Mouse (Mus musculus) hindbrain, postnatal 0 days (tissue): Measurements from ENCODE around the gene Igf2r. TPM values are rescaled to one million over a fixed set of nuclear protein-coding genes. Genes with fewer than 3 reads are reported as not detected.

Source experiments
- ATAC-seq: fragments of 200-750 bp; cut with Nextera tagmentation; 2 replicates; pipeline ENCODE4 v1.8.0; 2017; ENCODE audit warnings: mild to moderate bottlenecking, moderate TSS enrichment, moderate library complexity
- DNase-seq: peaks from one replicate; pipeline ENCODE4 v3.0.0-alpha.2; 2015; ENCODE audit warnings: low spot score
- H3K27ac ChIP-seq: fragments of 300-500 bp; sonication (generic); 2 replicates; pipeline ENCODE4 v1.5.1; 2014; ENCODE audit warnings: mild to moderate bottlenecking
- H3K27me3 ChIP-seq: fragments of 300-500 bp; sonication (generic); 2 replicates; pipeline ENCODE4 v1.6.1; 2014; ENCODE audit warnings: low read length, mixed read lengths; ENCODE audit not compliant: insufficient read depth
- H3K36me3 ChIP-seq: fragments of 300-500 bp; sonication (generic); 2 replicates; pipeline ENCODE4 v1.6.1; 2014; ENCODE audit warnings: low read length, mixed read lengths; ENCODE audit not compliant: insufficient read depth
- H3K4me1 ChIP-seq: fragments of 300-500 bp; sonication (generic); 2 replicates; pipeline ENCODE4 v1.6.1; 2014; ENCODE audit warnings: antibody characterized with exemption, low read length, mixed read lengths; ENCODE audit not compliant: insufficient read depth
- H3K4me2 ChIP-seq: fragments of 300-500 bp; sonication (generic); 2 replicates; pipeline ENCODE4 v1.6.1; 2014; ENCODE audit warnings: low read depth, mild to moderate bottlenecking, low read length, moderate library complexity, mixed read lengths
- H3K4me3 ChIP-seq: fragments of 300-500 bp; sonication (generic); 2 replicates; pipeline ENCODE4 v1.5.1; 2014; ENCODE audit warnings: low read length
- H3K9ac ChIP-seq: fragments of 300-500 bp; sonication (generic); replicated peaks from 2 replicates; pipeline ENCODE4 v1.6.1; 2014; ENCODE audit warnings: mild to moderate bottlenecking, low read length, moderate library complexity, mixed read lengths
- H3K9me3 ChIP-seq: fragments of 300-500 bp; sonication (generic); 2 replicates; pipeline ENCODE4 v1.6.1; 2016; ENCODE audit warnings: low read length, mixed read lengths
- CTCF ChIP-seq: IDR thresholded peaks from 2 replicates; pipeline ENCODE4 v1.5.1; 2016; ENCODE audit warnings: antibody characterized with exemption, control low read depth, low read depth
- WGBS: fragments of 180-500 bp; shearing (Covaris S2); extraction: QIAGEN DNeasy Blood & Tissue Kit; methylation state at CpG from one replicate; pipeline ENCODE4 v1.1.7; 2014; 5-methylcytosine and 5-hydroxymethylcytosine counted together
- polyA plus RNA-seq: library from polyadenylated mRNA; unstranded; fragments of >200 nt; fragmentation: Nextera tagmentation; extraction: Ambion mirVana; gene quantifications from 2 replicates; pipeline ENCODE4 v1.2.1, GENCODE M21; 2015
- total RNA-seq: library from RNA; depleted of rRNA; stranded (reverse); fragments of >200 nt; gene quantifications from 2 replicates; pipeline ENCODE4 v1.2.3, GENCODE M21; 2014

Gene Igf2r
- total and polyA plus RNA-seq, 2 experiments from 2014 or later = 4.7 to 30.7 TPM

DNA sequence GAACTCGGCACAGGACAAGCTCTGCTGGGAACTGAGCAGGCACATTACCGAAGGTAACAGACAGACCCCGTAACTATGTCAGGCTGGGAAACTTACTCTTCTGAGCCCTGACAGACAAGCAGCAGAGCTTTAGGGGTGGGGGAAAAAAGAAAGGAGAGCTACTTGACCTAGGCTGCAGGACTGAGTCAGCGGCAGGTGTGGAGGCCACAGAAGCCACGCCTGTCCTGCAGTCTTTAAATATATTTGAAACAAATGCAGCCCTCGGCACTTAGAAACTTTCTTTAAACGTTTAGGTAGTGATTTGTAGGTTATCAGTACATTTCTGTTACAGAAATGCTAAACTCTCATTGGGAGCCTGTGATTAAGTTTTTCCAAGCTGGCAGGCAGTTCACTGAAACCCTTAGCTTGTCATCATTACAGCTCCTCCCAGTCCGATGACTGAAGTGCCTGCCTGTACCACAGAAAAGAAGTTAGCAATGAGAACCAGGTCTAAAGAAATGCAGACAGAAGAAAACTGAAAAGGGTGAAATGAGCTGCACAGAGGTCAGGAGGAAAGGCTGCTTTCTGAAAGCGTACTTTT is 18.8 kb downstream of the Igf2r start:
- H3K9me3 ChIP-seq = no peaks in the 10 kb centered on the region
- WGBS = 73% methylated on average over 9 of the region's 9 CpGs
- no peak for ATAC-seq
- H3K4me3 ChIP-seq = no peak overlapping the region
- no peak for DNase-seq
- no peak overlapping the region for H3K4me2 ChIP-seq
- H3K9ac ChIP-seq = no peak overlapping the region
- no peaks in the 10 kb centered on the region for H3K27me3 ChIP-seq
- H3K36me3 ChIP-seq = no peaks in the 10 kb centered on the region; the same call in 1 of the 2 replicates
- 0 out of 2 replicates have a peak overlapping the region, but pooled peaks have one; percentile 22 for H3K27ac ChIP-seq
- TF ChIP-seq CTCF = no peak
- no peaks in the 10 kb centered on the region for H3K4me1 ChIP-seq

DNA sequence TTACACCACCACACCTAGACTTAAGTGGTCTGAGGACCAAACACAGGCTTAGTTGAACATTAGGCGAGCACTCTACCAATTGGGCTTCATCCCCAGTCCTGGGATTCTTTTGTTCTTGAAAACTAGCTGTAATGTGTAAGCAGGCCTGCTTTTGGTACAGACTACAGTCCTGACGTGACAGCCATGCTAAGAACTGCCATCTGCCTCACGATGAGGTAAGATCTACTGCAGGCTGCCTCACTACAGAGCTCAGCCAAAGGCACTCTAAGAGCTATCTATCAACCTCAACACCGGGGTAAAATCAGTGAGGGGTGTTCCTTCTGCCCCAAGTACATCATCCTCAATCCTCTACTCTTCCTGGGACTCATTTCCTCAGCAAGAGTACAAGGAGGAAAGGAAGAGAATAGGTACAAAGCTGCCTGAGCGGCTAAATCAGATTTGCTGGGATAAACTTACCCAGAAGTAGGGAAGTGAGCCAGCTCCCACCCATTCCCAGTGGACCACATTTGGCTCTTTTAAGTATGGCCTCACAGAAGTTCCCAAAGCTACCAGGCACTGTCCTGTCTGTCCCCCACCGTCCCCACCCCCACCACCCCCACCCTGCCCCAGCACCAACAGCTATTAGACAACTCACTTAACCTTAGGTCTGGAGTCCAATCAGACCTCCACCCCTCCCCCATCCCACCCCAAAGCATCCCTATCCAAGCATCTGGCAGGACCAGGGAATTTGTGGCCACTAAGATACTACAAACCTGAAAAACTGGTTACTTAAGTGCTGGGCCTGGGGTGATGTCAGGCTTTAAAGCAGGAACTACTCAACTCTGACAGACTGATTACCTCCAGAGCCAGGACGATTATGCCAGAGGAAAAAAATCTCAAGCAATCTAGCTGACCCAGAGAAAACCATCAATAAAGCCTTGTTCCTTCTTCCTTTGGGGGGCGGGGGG is 19.8 kb downstream of the Igf2r start:
- no peaks in the 10 kb centered on the region for H3K9me3 ChIP-seq
- no peak overlapping the region for H3K9ac ChIP-seq
- ATAC-seq = peak; percentile 43; the same call in 1 of the 2 replicates
- no peaks in the 10 kb centered on the region for H3K4me1 ChIP-seq
- no peak for TF ChIP-seq CTCF
- no peak overlapping the region for H3K4me2 ChIP-seq
- no peaks in the 10 kb centered on the region for H3K27me3 ChIP-seq
- WGBS = 47% methylated on average over 7 of the region's 8 CpGs
- H3K27ac ChIP-seq = no peak overlapping the region
- H3K4me3 ChIP-seq = no peak overlapping the region
- no peak for DNase-seq
- H3K36me3 ChIP-seq = no peaks in the 10 kb centered on the region; the same call in 1 of the 2 replicates

DNA sequence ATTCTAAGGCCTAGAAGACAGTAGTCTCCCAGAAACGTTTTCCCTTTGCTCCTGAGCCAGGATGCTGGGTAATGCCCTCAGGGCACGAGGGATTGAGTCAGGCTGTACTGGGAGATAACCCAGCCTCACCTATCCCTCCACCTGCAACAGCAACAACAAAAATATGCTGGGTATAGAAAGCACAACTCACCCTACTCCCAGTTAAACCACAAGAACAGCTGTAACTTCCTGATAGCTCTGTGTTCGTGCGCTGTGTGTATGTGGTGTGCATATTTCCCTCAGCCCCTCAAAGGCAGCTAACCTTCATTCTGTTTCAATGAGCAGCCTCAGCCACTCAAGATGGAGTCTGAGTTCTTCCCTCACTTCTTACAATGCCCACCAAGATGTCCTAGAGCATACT is 23.7 kb downstream of the Igf2r start:
- Histone ChIP-seq H3K4me1 (no peaks in the 10 kb centered on the region), H3K9ac (no peak overlapping the region), H3K27me3 (no peaks in the 10 kb centered on the region), H3K4me2 (no peak overlapping the region), H3K9me3 (no peaks in the 10 kb centered on the region), H3K4me3 (no peak overlapping the region), H3K36me3 (no peaks in the 10 kb centered on the region; the same call in 1 of the 2 replicates), H3K27ac (no peak overlapping the region)
- DNase-seq (no peak), ATAC-seq (no peak)
- no peak for TF ChIP-seq CTCF
- 91% methylated on average over 4 of the region's 4 CpGs for WGBS

DNA sequence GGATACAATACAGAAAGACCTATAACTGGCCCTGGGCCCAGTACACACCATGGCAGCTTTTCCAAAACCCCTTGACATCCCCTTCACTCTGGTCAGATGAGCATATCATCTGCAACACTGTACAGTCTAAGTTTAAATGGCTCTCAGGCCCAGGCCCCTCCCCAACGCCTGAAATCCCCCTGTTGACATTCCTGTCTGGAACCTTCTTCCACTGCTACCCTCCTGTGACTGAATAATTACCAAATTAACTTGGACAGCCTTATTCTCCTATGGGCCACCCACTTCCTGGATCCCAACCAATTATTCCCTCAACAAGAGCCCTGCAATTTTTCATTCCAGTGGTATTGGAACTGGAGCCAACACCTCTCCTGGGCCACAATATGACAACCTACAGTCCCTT is 25.4 kb downstream of the Igf2r start:
- Histone ChIP-seq H3K4me3 (no peak overlapping the region), H3K4me2 (no peak overlapping the region), H3K27me3 (no peaks in the 10 kb centered on the region), H3K9ac (no peak overlapping the region), H3K4me1 (no peaks in the 10 kb centered on the region), H3K9me3 (no peaks in the 10 kb centered on the region), H3K36me3 (peaks cover 5% of the 10 kb centered on the region; the same call in 1 of the 2 replicates), H3K27ac (no peak overlapping the region)
- WGBS = 67% methylated on average over 1 of the region's 1 CpGs
- no peak for DNase-seq
- no peak for ATAC-seq
- TF ChIP-seq CTCF = no peak

- Histone ChIP-seq H3K36me3 (peaks cover 5% of the 10 kb centered on the region; the same call in 1 of the 2 replicates), H3K4me3 (peak overlapping the region; percentile 44), H3K27ac (no peak overlapping the region), H3K9ac (peak overlapping the region; percentile 50), H3K9me3 (no peaks in the 10 kb centered on the region), H3K27me3 (no peaks in the 10 kb centered on the region), H3K4me2 (peak overlapping the region; percentile 50), H3K4me1 (no peaks in the 10 kb centered on the region)
- DNase-seq (peak; percentile 21), ATAC-seq (peak; percentile 36)
- TF ChIP-seq CTCF = no peak
- WGBS = 56% methylated on average over 38 of the region's 38 CpGs
These were observed 27.1 kb downstream of the Igf2r start for GRCm38 (mm10) chr17:12742151-12742908.

- WGBS = 60% methylated on average over 39 of the region's 45 CpGs
- DNase-seq (peak; percentile 74), ATAC-seq (peak; percentile 75)
- Histone ChIP-seq H3K4me1 (no peaks in the 10 kb centered on the region), H3K27ac (0 out of 2 replicates have a peak overlapping the region, but pooled peaks have one; percentile 45), H3K36me3 (peaks cover 5% of the 10 kb centered on the region; the same call in 1 of the 2 replicates), H3K27me3 (no peaks in the 10 kb centered on the region), H3K4me3 (peak overlapping the region; percentile 44), H3K9me3 (no peaks in the 10 kb centered on the region), H3K4me2 (peak overlapping the region; percentile 50), H3K9ac (peak overlapping the region; percentile 50)
- TF ChIP-seq CTCF = peak; percentile 18; the same call in 1 of the 2 replicates
These were observed 28.1 kb downstream of the Igf2r start for GRCm38 (mm10) chr17:12741218-12741968.
